Mouse (Mus musculus): ENCODE measurements around the gene Tmem273. TPM values are rescaled to one million over a fixed set of nuclear protein-coding genes. Genes with fewer than 3 reads are reported as not detected.
A peak's percentile ranks its signal among the peaks of the same experiment; 100 is the strongest.

The Tmem273 gene
- not detected in 2 replicates for polyA plus RNA-seq (2014; fragmentation: Nextera tagmentation; extraction: Ambion mirVana)

- DNase-seq (ENCODE audit: low spot score) (peak; percentile 30), ATAC-seq (replicated peaks; ENCODE audit: low FRiP score) (no peak)
- Histone ChIP-seq H3K27ac (ENCODE audit: low read depth, low read length) (no peak within 1 kb of the TSS), H3K27me3 (ENCODE audit: control insufficient read depth, insufficient read depth, low read length) (no peaks in the 10 kb centered on the region), H3K9ac (ENCODE audit: low read length) (no peak within 1 kb of the TSS), H3K4me1 (replicated peaks; ENCODE audit: control insufficient read depth, insufficient read depth, low read length) (no peaks in the 10 kb centered on the region), H3K9me3 (ENCODE audit: control insufficient read depth, low read length) (no peaks in the 10 kb centered on the region), H3K4me2 (ENCODE audit: low read depth, low read length, severe bottlenecking) (no peak within 1 kb of the TSS), H3K4me3 (ENCODE audit: low read depth, low read length) (no peak within 1 kb of the TSS), H3K36me3 (ENCODE audit: control insufficient read depth, insufficient read depth, low read length) (no peaks in the 10 kb centered on the region)
- WGBS: 73% methylated on average over 3 of the region's 3 CpGs
Observed at GRCm38 (mm10) chr14:32785556-32786130, at the start of gene Tmem273. TSS of gene Tmem273 (plus strand) at chr14:32785963.

GRCm38 (mm10) chr14:32736561-32736960 lies 49.2 kb upstream of the Tmem273 start:
- Histone ChIP-seq H3K4me3 (ENCODE audit: low read depth, low read length) (no peak overlapping the region), H3K27ac (ENCODE audit: low read depth, low read length) (no peak overlapping the region), H3K4me2 (ENCODE audit: low read depth, low read length, severe bottlenecking) (no peak overlapping the region), H3K9ac (ENCODE audit: low read length) (no peak overlapping the region), H3K36me3 (ENCODE audit: control insufficient read depth, insufficient read depth, low read length) (no peaks in the 10 kb centered on the region), H3K9me3 (ENCODE audit: control insufficient read depth, low read length) (peaks cover 4% of the 10 kb centered on the region; the same call in 1 of the 2 replicates), H3K4me1 (replicated peaks; ENCODE audit: control insufficient read depth, insufficient read depth, low read length) (no peaks in the 10 kb centered on the region), H3K27me3 (ENCODE audit: control insufficient read depth, insufficient read depth, low read length) (no peaks in the 10 kb centered on the region)
- DNase-seq (ENCODE audit: low spot score) (no peak), ATAC-seq (replicated peaks; ENCODE audit: low FRiP score) (no peak)
- WGBS: 85% methylated on average over 6 of the region's 6 CpGs

- ATAC-seq (replicated peaks; ENCODE audit: low FRiP score) (no peak), DNase-seq (ENCODE audit: low spot score) (no peak)
- peaks cover 4% of the 10 kb centered on the region; the same call in 1 of the 2 replicates for H3K9me3 ChIP-seq (ENCODE audit: control insufficient read depth, low read length)
- no peak overlapping the region for H3K4me3 ChIP-seq (ENCODE audit: low read depth, low read length)
- H3K9ac ChIP-seq (ENCODE audit: low read length): no peak overlapping the region
- H3K4me1 ChIP-seq (replicated peaks; ENCODE audit: control insufficient read depth, insufficient read depth, low read length): no peaks in the 10 kb centered on the region
- WGBS: 93% methylated on average over 5 of the region's 5 CpGs
- no peaks in the 10 kb centered on the region for H3K27me3 ChIP-seq (ENCODE audit: control insufficient read depth, insufficient read depth, low read length)
- H3K27ac ChIP-seq (ENCODE audit: low read depth, low read length): no peak overlapping the region
- no peak overlapping the region for H3K4me2 ChIP-seq (ENCODE audit: low read depth, low read length, severe bottlenecking)
- no peaks in the 10 kb centered on the region for H3K36me3 ChIP-seq (ENCODE audit: control insufficient read depth, insufficient read depth, low read length)
Observed at GRCm38 (mm10) chr14:32738586-32738985, 47.2 kb upstream of the Tmem273 start.

GRCm38 (mm10) chr14:32748519-32748918 lies 37.2 kb upstream of the Tmem273 start:
- WGBS: 72% methylated on average over 6 of the region's 6 CpGs
- no peaks in the 10 kb centered on the region for H3K27me3 ChIP-seq (ENCODE audit: control insufficient read depth, insufficient read depth, low read length)

GRCm38 (mm10) chr14:32750727-32751126 lies 35.0 kb upstream of the Tmem273 start:
- H3K4me2 ChIP-seq (ENCODE audit: low read depth, low read length, severe bottlenecking): no peak overlapping the region
- H3K27me3 ChIP-seq (ENCODE audit: control insufficient read depth, insufficient read depth, low read length): no peaks in the 10 kb centered on the region
- no peaks in the 10 kb centered on the region for H3K4me1 ChIP-seq (replicated peaks; ENCODE audit: control insufficient read depth, insufficient read depth, low read length)
- H3K9me3 ChIP-seq (ENCODE audit: control insufficient read depth, low read length): no peaks in the 10 kb centered on the region
- no peak overlapping the region for H3K9ac ChIP-seq (ENCODE audit: low read length)
- no peak overlapping the region for H3K27ac ChIP-seq (ENCODE audit: low read depth, low read length)
- H3K36me3 ChIP-seq (ENCODE audit: control insufficient read depth, insufficient read depth, low read length): no peaks in the 10 kb centered on the region
- 85% methylated on average over 6 of the region's 6 CpGs for WGBS
- ATAC-seq (replicated peaks; ENCODE audit: low FRiP score) (no peak), DNase-seq (ENCODE audit: low spot score) (no peak)
- H3K4me3 ChIP-seq (ENCODE audit: low read depth, low read length): no peak overlapping the region

More at GRCm38 (mm10) chr14:32748519-32748918, 37.2 kb upstream of the Tmem273 start:
- Histone ChIP-seq H3K36me3 (ENCODE audit: control insufficient read depth, insufficient read depth, low read length) (no peaks in the 10 kb centered on the region), H3K4me3 (ENCODE audit: low read depth, low read length) (no peak overlapping the region), H3K9me3 (ENCODE audit: control insufficient read depth, low read length) (no peaks in the 10 kb centered on the region), H3K4me2 (ENCODE audit: low read depth, low read length, severe bottlenecking) (no peak overlapping the region), H3K9ac (ENCODE audit: low read length) (no peak overlapping the region), H3K27ac (ENCODE audit: low read depth, low read length) (no peak overlapping the region), H3K4me1 (replicated peaks; ENCODE audit: control insufficient read depth, insufficient read depth, low read length) (no peaks in the 10 kb centered on the region)
- DNase-seq (ENCODE audit: low spot score) (no peak), ATAC-seq (replicated peaks; ENCODE audit: low FRiP score) (no peak)

GRCm38 (mm10) chr14:32754286-32754685 lies 31.5 kb upstream of the Tmem273 start:
- no peak overlapping the region for H3K4me2 ChIP-seq (ENCODE audit: low read depth, low read length, severe bottlenecking)
- no peaks in the 10 kb centered on the region for H3K4me1 ChIP-seq (replicated peaks; ENCODE audit: control insufficient read depth, insufficient read depth, low read length)
- H3K27ac ChIP-seq (ENCODE audit: low read depth, low read length): no peak overlapping the region
- DNase-seq (ENCODE audit: low spot score): no peak
- 94% methylated on average over 1 of the region's 1 CpGs for WGBS
- H3K36me3 ChIP-seq (ENCODE audit: control insufficient read depth, insufficient read depth, low read length): no peaks in the 10 kb centered on the region
- ATAC-seq (replicated peaks; ENCODE audit: low FRiP score): no peak
- no peaks in the 10 kb centered on the region for H3K27me3 ChIP-seq (ENCODE audit: control insufficient read depth, insufficient read depth, low read length)
- no peak overlapping the region for H3K9ac ChIP-seq (ENCODE audit: low read length)
- H3K4me3 ChIP-seq (ENCODE audit: low read depth, low read length): no peak overlapping the region
- H3K9me3 ChIP-seq (ENCODE audit: control insufficient read depth, low read length): no peaks in the 10 kb centered on the region

- no peak overlapping the region for H3K4me2 ChIP-seq (ENCODE audit: low read depth, low read length, severe bottlenecking)
- no peak overlapping the region for H3K27ac ChIP-seq (ENCODE audit: low read depth, low read length)
- no peak overlapping the region for H3K9ac ChIP-seq (ENCODE audit: low read length)
- 95% methylated on average over 1 of the region's 1 CpGs for WGBS
- no peak overlapping the region for H3K4me3 ChIP-seq (ENCODE audit: low read depth, low read length)
- DNase-seq (ENCODE audit: low spot score) (no peak), ATAC-seq (replicated peaks; ENCODE audit: low FRiP score) (no peak)
- no peaks in the 10 kb centered on the region for H3K27me3 ChIP-seq (ENCODE audit: control insufficient read depth, insufficient read depth, low read length)
- no peaks in the 10 kb centered on the region for H3K9me3 ChIP-seq (ENCODE audit: control insufficient read depth, low read length)
- no peaks in the 10 kb centered on the region for H3K4me1 ChIP-seq (replicated peaks; ENCODE audit: control insufficient read depth, insufficient read depth, low read length)
- no peaks in the 10 kb centered on the region for H3K36me3 ChIP-seq (ENCODE audit: control insufficient read depth, insufficient read depth, low read length)
Observed at GRCm38 (mm10) chr14:32762177-32762576, 23.6 kb upstream of the Tmem273 start.

GRCm38 (mm10) chr14:32770563-32770962 lies 15.2 kb upstream of the Tmem273 start:
- no peak overlapping the region for H3K4me3 ChIP-seq (ENCODE audit: low read depth, low read length)

GRCm38 (mm10) chr14:32772085-32772484 lies 13.7 kb upstream of the Tmem273 start:
- H3K27ac ChIP-seq (ENCODE audit: low read depth, low read length): no peak overlapping the region
- no peak for ATAC-seq (replicated peaks; ENCODE audit: low FRiP score)
- no peaks in the 10 kb centered on the region for H3K9me3 ChIP-seq (ENCODE audit: control insufficient read depth, low read length)
- H3K27me3 ChIP-seq (ENCODE audit: control insufficient read depth, insufficient read depth, low read length): no peaks in the 10 kb centered on the region
- H3K9ac ChIP-seq (ENCODE audit: low read length): no peak overlapping the region
- H3K4me1 ChIP-seq (replicated peaks; ENCODE audit: control insufficient read depth, insufficient read depth, low read length): no peaks in the 10 kb centered on the region
- H3K4me2 ChIP-seq (ENCODE audit: low read depth, low read length, severe bottlenecking): no peak overlapping the region
- WGBS: 87% methylated on average over 4 of the region's 4 CpGs
- DNase-seq (ENCODE audit: low spot score): no peak
- H3K36me3 ChIP-seq (ENCODE audit: control insufficient read depth, insufficient read depth, low read length): no peaks in the 10 kb centered on the region
- no peak overlapping the region for H3K4me3 ChIP-seq (ENCODE audit: low read depth, low read length)

More at GRCm38 (mm10) chr14:32770563-32770962, 15.2 kb upstream of the Tmem273 start:
- 81% methylated on average over 6 of the region's 6 CpGs for WGBS
- Histone ChIP-seq H3K9me3 (ENCODE audit: control insufficient read depth, low read length) (no peaks in the 10 kb centered on the region), H3K4me2 (ENCODE audit: low read depth, low read length, severe bottlenecking) (no peak overlapping the region), H3K9ac (ENCODE audit: low read length) (no peak overlapping the region), H3K4me1 (replicated peaks; ENCODE audit: control insufficient read depth, insufficient read depth, low read length) (no peaks in the 10 kb centered on the region), H3K27ac (ENCODE audit: low read depth, low read length) (no peak overlapping the region), H3K36me3 (ENCODE audit: control insufficient read depth, insufficient read depth, low read length) (no peaks in the 10 kb centered on the region), H3K27me3 (ENCODE audit: control insufficient read depth, insufficient read depth, low read length) (no peaks in the 10 kb centered on the region)
- DNase-seq (ENCODE audit: low spot score): no peak
- no peak for ATAC-seq (replicated peaks; ENCODE audit: low FRiP score)
